Mouse (Mus musculus) cortical plate, adult 2 months (tissue): ENCODE results near the gene Ngfr.

Source experiments
- CTCF ChIP-seq: fragments of 200-500 bp; IDR thresholded peaks from 2 replicates; pipeline ENCODE4 v1.5.1; 2011; ENCODE audit warnings: mild to moderate bottlenecking, control low read depth, low read length; ENCODE audit not compliant: insufficient read depth; ENCODE audit errors: extremely low read depth
- POLR2A ChIP-seq: fragments of 200-500 bp; IDR thresholded peaks from 2 replicates; pipeline ENCODE4 v1.6.1; 2011; ENCODE audit warnings: mild to moderate bottlenecking, low read length, control low read depth; ENCODE audit not compliant: insufficient read depth; ENCODE audit errors: extremely low read depth

GRCm38 (mm10) chr11:95595438-95596149, 8.1 kb upstream of the Ngfr start:
- TF ChIP-seq CTCF (no peak), POLR2A (no peak)
